Mouse (Mus musculus) heart, adult 2 months (tissue): ENCODE measurements around the gene Arhgef28.

Experiments used
- CTCF ChIP-seq: fragments of 200-600 bp; IDR thresholded peaks from 2 replicates; pipeline ENCODE4 v1.8.1; 2022; ENCODE audit warnings: antibody characterized with exemption, mild to moderate bottlenecking, moderate library complexity
- EP300 ChIP-seq: fragments of 200-500 bp; IDR thresholded peaks from 2 replicates; pipeline ENCODE4 v1.6.1; 2011; ENCODE audit warnings: low read depth, low read length, control low read depth; ENCODE audit not compliant: insufficient read depth
- POLR2A ChIP-seq: fragments of 200-500 bp; IDR thresholded peaks from 2 replicates; pipeline ENCODE4 v1.6.1; 2011; ENCODE audit warnings: mild to moderate bottlenecking, low read depth, low read length, control low read depth; ENCODE audit not compliant: insufficient read depth

- no peak for TF ChIP-seq CTCF
- TF ChIP-seq POLR2A, result no peak
- TF ChIP-seq EP300, result no peak
Observed at GRCm38 (mm10) chr13:98138786-98139185, 67.5 kb downstream of the Arhgef28 start.
